Mouse (Mus musculus): ENCODE data around the gene Plekha5.
A peak's percentile ranks its signal among the peaks of the same experiment; 100 is the strongest.
"Not testable (repeated sequence)": the region's sequence is repeated elsewhere in the genome, so short reads cannot be mapped to it uniquely, and the experiment has no call there.

The Plekha5 gene

GRCm38 (mm10) chr6:140528414-140528813 is 104.6 kb downstream of the Plekha5 start:
- no peak for DNase-seq (ENCODE audit: low spot score)

GRCm38 (mm10) chr6:140532858-140533257 is 109.0 kb downstream of the Plekha5 start:
- DNase-seq (ENCODE audit: low spot score) = not testable (repeated sequence)

GRCm38 (mm10) chr6:140533606-140534005 is 109.8 kb downstream of the Plekha5 start:
- DNase-seq (ENCODE audit: low spot score) = no peak

GRCm38 (mm10) chr6:140535504-140535903 is 111.7 kb downstream of the Plekha5 start:
- DNase-seq (ENCODE audit: low spot score) = no peak

- no peak for DNase-seq (ENCODE audit: low spot score)
Observed at GRCm38 (mm10) chr6:140541919-140542318, 118.1 kb downstream of the Plekha5 start.

GRCm38 (mm10) chr6:140543005-140543794 is 119.3 kb downstream of the Plekha5 start:
- no peak for DNase-seq (ENCODE audit: low spot score)

GRCm38 (mm10) chr6:140546095-140546494 is 122.2 kb downstream of the Plekha5 start:
- no peak for DNase-seq (ENCODE audit: low spot score)

GRCm38 (mm10) chr6:140546648-140547201 is 122.9 kb downstream of the Plekha5 start:
- DNase-seq (ENCODE audit: low spot score) = peak; percentile 20

- DNase-seq (ENCODE audit: low spot score) = peak; percentile 21
Observed at GRCm38 (mm10) chr6:140547203-140547944, 123.5 kb downstream of the Plekha5 start.

- DNase-seq (ENCODE audit: low spot score) = peak; percentile 17
Observed at GRCm38 (mm10) chr6:140548082-140548769, 124.4 kb downstream of the Plekha5 start.

- no peak for DNase-seq (ENCODE audit: low spot score)
Observed at GRCm38 (mm10) chr6:140550741-140551140, 126.9 kb downstream of the Plekha5 start.

GRCm38 (mm10) chr6:140554261-140554660 is 130.4 kb downstream of the Plekha5 start:
- DNase-seq (ENCODE audit: low spot score) = peak; percentile 61

GRCm38 (mm10) chr6:140559411-140559810 is 135.6 kb downstream of the Plekha5 start:
- DNase-seq (ENCODE audit: low spot score) = no peak

GRCm38 (mm10) chr6:140561151-140561916 is 137.5 kb downstream of the Plekha5 start:
- no peak for DNase-seq (ENCODE audit: low spot score)

- DNase-seq (ENCODE audit: low spot score) = no peak
Observed at GRCm38 (mm10) chr6:140561917-140562590, 138.2 kb downstream of the Plekha5 start.

GRCm38 (mm10) chr6:140567199-140567598 is 143.3 kb downstream of the Plekha5 start:
- DNase-seq (ENCODE audit: low spot score) = no peak

- no peak for DNase-seq (ENCODE audit: low spot score)
Observed at GRCm38 (mm10) chr6:140567897-140568296, 144.0 kb downstream of the Plekha5 start.

- no peak for DNase-seq (ENCODE audit: low spot score)
Observed at GRCm38 (mm10) chr6:140570152-140570551, 146.3 kb downstream of the Plekha5 start.

GRCm38 (mm10) chr6:140574943-140575342 is 151.1 kb downstream of the Plekha5 start:
- DNase-seq (ENCODE audit: low spot score) = no peak

GRCm38 (mm10) chr6:140576133-140576532 is 152.3 kb downstream of the Plekha5 start:
- no peak for DNase-seq (ENCODE audit: low spot score)

Measured in embryo, embryonic 10.5 days (tissue).